Mouse (Mus musculus): ENCODE measurements around the gene Ints7. TPM values are rescaled to one million over a fixed set of nuclear protein-coding genes. Genes with fewer than 3 reads are reported as not detected.

The Ints7 gene
- polyA plus RNA-seq, 1 experiment = 16.0 TPM

- no peak for DNase-seq (ENCODE audit: low read depth, low spot score)
- WGBS = 64% methylated on average over 6 of the region's 6 CpGs
Measured at GRCm38 (mm10) chr1:191625026-191625425, 49.6 kb downstream of the Ints7 start.

GRCm38 (mm10) chr1:191625620-191626019 is 50.2 kb downstream of the Ints7 start:
- WGBS = 21% methylated on average over 4 of the region's 4 CpGs
- no peak for DNase-seq (ENCODE audit: low read depth, low spot score)

- DNase-seq (ENCODE audit: low read depth, low spot score) = no peak
- WGBS = 55% methylated on average over 11 of the region's 11 CpGs
Measured at GRCm38 (mm10) chr1:191628457-191629169, 53.2 kb downstream of the Ints7 start.

- no peak for DNase-seq (ENCODE audit: low read depth, low spot score)
- 42% methylated on average over 3 of the region's 3 CpGs for WGBS
Measured at GRCm38 (mm10) chr1:191629170-191629636, 53.8 kb downstream of the Ints7 start.

- WGBS = 72% methylated on average over 6 of the region's 6 CpGs
- no peak for DNase-seq (ENCODE audit: low read depth, low spot score)
Measured at GRCm38 (mm10) chr1:191632511-191633095, 57.2 kb downstream of the Ints7 start.

GRCm38 (mm10) chr1:191634116-191634515 is 58.7 kb downstream of the Ints7 start:
- DNase-seq (ENCODE audit: low read depth, low spot score) = no peak
- 86% methylated on average over 2 of the region's 2 CpGs for WGBS

GRCm38 (mm10) chr1:191638404-191638803 is 63.0 kb downstream of the Ints7 start:
- no peak for DNase-seq (ENCODE audit: low read depth, low spot score)
- 86% methylated on average over 2 of the region's 2 CpGs for WGBS

GRCm38 (mm10) chr1:191639200-191639807 is 63.9 kb downstream of the Ints7 start:
- DNase-seq (ENCODE audit: low read depth, low spot score) = no peak
- 79% methylated on average over 3 of the region's 3 CpGs for WGBS

GRCm38 (mm10) chr1:191640146-191640545 is 64.7 kb downstream of the Ints7 start:
- DNase-seq (ENCODE audit: low read depth, low spot score) = no peak
- WGBS = 54% methylated on average over 2 of the region's 2 CpGs

- 90% methylated on average over 3 of the region's 3 CpGs for WGBS
Measured at GRCm38 (mm10) chr1:191640848-191641247, 65.4 kb downstream of the Ints7 start.

GRCm38 (mm10) chr1:191641438-191641837 is 66.0 kb downstream of the Ints7 start:
- DNase-seq (ENCODE audit: low read depth, low spot score) = no peak

More at GRCm38 (mm10) chr1:191640848-191641247, 65.4 kb downstream of the Ints7 start:
- no peak for DNase-seq (ENCODE audit: low read depth, low spot score)

GRCm38 (mm10) chr1:191642903-191643302 is 67.5 kb downstream of the Ints7 start:
- DNase-seq (ENCODE audit: low read depth, low spot score) = no peak
- 83% methylated on average over 4 of the region's 4 CpGs for WGBS

More at GRCm38 (mm10) chr1:191641438-191641837, 66.0 kb downstream of the Ints7 start:
- 40% methylated on average over 2 of the region's 2 CpGs for WGBS

GRCm38 (mm10) chr1:191645921-191646320 is 70.5 kb downstream of the Ints7 start:
- WGBS = 27% methylated on average over 8 of the region's 8 CpGs
- DNase-seq (ENCODE audit: low read depth, low spot score) = no peak

GRCm38 (mm10) chr1:191647590-191647989 is 72.2 kb downstream of the Ints7 start:
- DNase-seq (ENCODE audit: low read depth, low spot score) = no peak
- 59% methylated on average over 3 of the region's 3 CpGs for WGBS

GRCm38 (mm10) chr1:191659441-191659840 is 84.0 kb downstream of the Ints7 start:
- 62% methylated on average over 3 of the region's 3 CpGs for WGBS

GRCm38 (mm10) chr1:191661019-191661796 is 85.8 kb downstream of the Ints7 start:
- WGBS = 44% methylated on average over 8 of the region's 8 CpGs
- DNase-seq (ENCODE audit: low read depth, low spot score) = no peak

More at GRCm38 (mm10) chr1:191659441-191659840, 84.0 kb downstream of the Ints7 start:
- no peak for DNase-seq (ENCODE audit: low read depth, low spot score)

- WGBS = 11% methylated on average over 9 of the region's 9 CpGs
- DNase-seq (ENCODE audit: low read depth, low spot score) = no peak
Measured at GRCm38 (mm10) chr1:191662178-191662898, 86.9 kb downstream of the Ints7 start.

- DNase-seq (ENCODE audit: low read depth, low spot score) = no peak
- 18% methylated on average over 8 of the region's 8 CpGs for WGBS
Measured at GRCm38 (mm10) chr1:191662899-191663500, 87.6 kb downstream of the Ints7 start.

GRCm38 (mm10) chr1:191663603-191664002 is 88.2 kb downstream of the Ints7 start:
- WGBS = 55% methylated on average over 6 of the region's 6 CpGs
- no peak for DNase-seq (ENCODE audit: low read depth, low spot score)

Data from large intestine, adult 2 months (tissue).